33 mouse cellular contexts compared by ENCODE assay signal in genomic region chr11:53657381-53657780, GRCm38 (mm10). TPM values are rescaled to one million over a fixed set of nuclear protein-coding genes. Genes with fewer than 3 reads are reported as not detected.
DNase-seq lines count a peak whose midpoint lies in the region; ATAC-seq and TF ChIP-seq lines count a peak whose summit lies in the region.
"Had no signal": no experiment of that assay in that cellular context is flagged by ENCODE, and none has a peak within 500 bp of the region (broad histone marks: within the 10 kb centered on the region; RNA-seq: fewer than 3 reads in every experiment).

No protein-coding gene starts in this region.

- H3K4me1 ChIP-seq in heart, embryonic 10.5 days: peaks cover 29% of the 10 kb centered on the region
- H3K4me1 ChIP-seq in bone marrow, adult 2 months (ENCODE audit: control insufficient read depth, insufficient read depth, low read length): peaks cover 2% of the 10 kb centered on the region; the same call in 1 of the 2 replicates
- H3K4me1 ChIP-seq in liver, embryonic 12.5 days: peaks cover 47% of the 10 kb centered on the region
- H3K4me1 ChIP-seq in liver, postnatal 0 days (ENCODE audit: insufficient read depth): 0 out of 2 replicates have a peak, but pooled peaks cover 3% of the 10 kb centered on the region
- H3K4me1 ChIP-seq: embryonic facial prominence, embryonic 12.5 days; forebrain, embryonic 12.5 days; intestine, embryonic 15.5 days; limb, embryonic 10.5 days; limb, embryonic 15.5 days; lung, embryonic 15.5 days; midbrain, embryonic 12.5 days had no signal

- TF ChIP-seq CTCF in bone marrow, adult 2 months (IDR thresholded peaks at IDR 0.05; ENCODE audit: control insufficient read depth, insufficient read depth, low read length): no peak
- TF ChIP-seq CTCF in liver, postnatal 0 days (IDR thresholded peaks at IDR 0.05; ENCODE audit: low read depth): no peak

- no peaks in the 10 kb centered on the region for H3K9me3 ChIP-seq in heart, embryonic 10.5 days
- H3K9me3 ChIP-seq in liver, embryonic 12.5 days (replicated peaks): no peaks in the 10 kb centered on the region
- no peaks in the 10 kb centered on the region for H3K9me3 ChIP-seq in liver, postnatal 0 days (ENCODE audit: low read length)
- H3K9me3 ChIP-seq: embryonic facial prominence, embryonic 12.5 days; forebrain, embryonic 12.5 days; heart, embryonic 15.5 days; intestine, embryonic 15.5 days; limb, embryonic 10.5 days; limb, embryonic 15.5 days; lung, embryonic 15.5 days; midbrain, embryonic 12.5 days had no signal

- peak overlapping the region; percentile 58 for H3K4me2 ChIP-seq in liver, embryonic 12.5 days
- 0 out of 2 replicates have a peak overlapping the region, but pooled peaks have one; percentile 47 for H3K4me2 ChIP-seq in liver, postnatal 0 days (ENCODE audit: low read depth, low read length)
- H3K4me2 ChIP-seq: embryonic facial prominence, embryonic 12.5 days; forebrain, embryonic 12.5 days; heart, embryonic 15.5 days; intestine, embryonic 15.5 days; limb, embryonic 15.5 days; lung, embryonic 15.5 days; midbrain, embryonic 12.5 days had no signal

- WGBS in heart, embryonic 10.5 days: 68% methylated on average over 8 of the region's 8 CpGs
- WGBS in bone marrow, adult 2 months: 83% methylated on average over 8 of the region's 8 CpGs
- 62% methylated on average over 8 of the region's 8 CpGs for WGBS in liver, embryonic 12.5 days (ENCODE audit: insufficient replicate concordance)
- WGBS in liver, postnatal 0 days (ENCODE audit: insufficient replicate concordance): 78% methylated on average over 8 of the region's 8 CpGs

- H3K36me3 ChIP-seq in heart, embryonic 10.5 days: peaks cover 18% of the 10 kb centered on the region
- peaks cover 46% of the 10 kb centered on the region for H3K36me3 ChIP-seq in liver, embryonic 12.5 days
- H3K36me3 ChIP-seq in liver, postnatal 0 days (replicated peaks; ENCODE audit: insufficient read depth, low read length): peaks cover 22% of the 10 kb centered on the region
- H3K36me3 ChIP-seq: heart, embryonic 15.5 days had no signal

- no peaks in the 10 kb centered on the region for H3K27me3 ChIP-seq in heart, embryonic 10.5 days (ENCODE audit: insufficient read depth, poor library complexity, severe bottlenecking)
- H3K27me3 ChIP-seq in liver, embryonic 12.5 days (replicated peaks): no peaks in the 10 kb centered on the region
- no peaks in the 10 kb centered on the region for H3K27me3 ChIP-seq in liver, postnatal 0 days (ENCODE audit: insufficient read depth, low read length)
- H3K27me3 ChIP-seq: embryonic facial prominence, embryonic 12.5 days; forebrain, embryonic 12.5 days; heart, embryonic 15.5 days; intestine, embryonic 15.5 days; limb, embryonic 15.5 days; lung, embryonic 15.5 days; midbrain, embryonic 12.5 days had no signal

- DNase-seq in heart, embryonic 10.5 days (ENCODE audit: low spot score): no peak
- no peak for DNase-seq in heart, adult 9 months (ENCODE audit: low spot score in 2 of 2)
- no peak for DNase-seq in liver, postnatal 0 days
- DNase-seq in kidney, postnatal 14 days: no peak
- no peak for DNase-seq in ovary, postnatal 14 days (ENCODE audit: low spot score)
- no peak for DNase-seq in spleen, postnatal 10 days (ENCODE audit: low spot score in 2 of 2)
- DNase-seq: adrenal gland, postnatal 25 days; cerebellum, adult 8-10 months; cerebellum, postnatal 25 days; forebrain, postnatal 0 days; gastrocnemius, postnatal 10 days; kidney, adult 2 months; retina, postnatal 1 day; right cerebral cortex, postnatal 14 days; thymus, postnatal 36 days had no signal

- H3K4me3 ChIP-seq in heart, embryonic 10.5 days: no peak overlapping the region
- H3K4me3 ChIP-seq in bone marrow, adult 2 months (replicated peaks; ENCODE audit: control insufficient read depth, low read depth, low read length): no peak overlapping the region
- no peak overlapping the region; the same call in 1 of the 2 replicates for H3K4me3 ChIP-seq in liver, embryonic 12.5 days
- H3K4me3 ChIP-seq in liver, postnatal 0 days (ENCODE audit: low read depth, low read length): no peak overlapping the region
- H3K4me3 ChIP-seq: embryonic facial prominence, embryonic 12.5 days; forebrain, embryonic 12.5 days; heart, embryonic 15.5 days; intestine, embryonic 15.5 days; limb, embryonic 10.5 days; limb, embryonic 15.5 days; lung, embryonic 15.5 days; midbrain, embryonic 12.5 days had no signal

- TF ChIP-seq EP300 in liver, postnatal 0 days (IDR thresholded peaks at IDR 0.05; ENCODE audit: low read depth): no peak

- H3K27ac ChIP-seq in heart, embryonic 10.5 days: 0 out of 2 replicates have a peak overlapping the region, but pooled peaks have one; percentile 9
- H3K27ac ChIP-seq in bone marrow, adult 2 months (ENCODE audit: control insufficient read depth, insufficient read depth, low read depth, low read length, poor library complexity): peak overlapping the region; percentile 48; the same call in 1 of the 2 replicates
- peak overlapping the region; percentile 82 for H3K27ac ChIP-seq in liver, embryonic 12.5 days
- 0 out of 2 replicates have a peak overlapping the region, but pooled peaks have one; percentile 41 for H3K27ac ChIP-seq in liver, postnatal 0 days (ENCODE audit: low read depth)
- H3K27ac ChIP-seq: embryonic facial prominence, embryonic 12.5 days; forebrain, embryonic 12.5 days; heart, embryonic 15.5 days; intestine, embryonic 15.5 days; kidney, postnatal 0 days; limb, embryonic 10.5 days; limb, embryonic 15.5 days; lung, embryonic 15.5 days; midbrain, embryonic 12.5 days had no signal

- TF ChIP-seq POLR2A in bone marrow, adult 2 months (IDR thresholded peaks at IDR 0.05; ENCODE audit: borderline replicate concordance, control insufficient read depth, low read depth, low read length): no peak

- ATAC-seq in liver, embryonic 12.5 days: no peak
- ATAC-seq in liver, postnatal 0 days: no peak
- ATAC-seq: forebrain, postnatal 0 days; hindbrain, embryonic 16.5 days; intestine, embryonic 15.5 days had no signal

- peak overlapping the region; percentile 51; the same call in 1 of the 2 replicates for H3K9ac ChIP-seq in liver, embryonic 12.5 days
- no peak overlapping the region for H3K9ac ChIP-seq in liver, postnatal 0 days (replicated peaks)
- H3K9ac ChIP-seq: embryonic facial prominence, embryonic 12.5 days; forebrain, embryonic 12.5 days; forebrain, postnatal 0 days; heart, embryonic 15.5 days; intestine, embryonic 15.5 days; limb, embryonic 15.5 days; lung, embryonic 15.5 days; midbrain, embryonic 12.5 days had no signal

RNA-seq across cellular contexts. Expression of gene Il13, which starts 22.9 kb away (rescaled TPM):
- polyA plus RNA-seq in heart, embryonic 10.5 days (2016; fragmentation: Nextera tagmentation; extraction: Ambion mirVana): not detected in 2 replicates
- polyA plus RNA-seq in bone marrow, adult 2 months (2011; ENCODE audit: insufficient read depth, insufficient read length, low replicate concordance, missing spikeins): not detected in 2 replicates
- not detected in 2 replicates for polyA plus RNA-seq in liver, embryonic 12.5 days (2016; fragmentation: Nextera tagmentation; extraction: Ambion mirVana)
- polyA plus RNA-seq in liver, postnatal 0 days (2015; fragmentation: Nextera tagmentation; extraction: Ambion mirVana): not detected in 2 replicates
- polyA plus RNA-seq: C2C12; embryonic facial prominence, embryonic 12.5 days; forebrain, embryonic 12.5 days; forebrain, postnatal 0 days; heart, embryonic 15.5 days; hindbrain, embryonic 11.5 days; hindbrain, embryonic 16.5 days; intestine, embryonic 15.5 days; kidney, adult 2 months; kidney, postnatal 0 days; limb, embryonic 10.5 days; limb, embryonic 15.5 days; midbrain, embryonic 12.5 days; neural tube, embryonic 14.5 days; stomach, embryonic 16.5 days had no signal

RNA-seq across cellular contexts. Expression of gene Il4, which starts 38.9 kb away (rescaled TPM):
- 0.39 and 0.72 TPM in 2 replicates for polyA plus RNA-seq in heart, embryonic 10.5 days (2016; fragmentation: Nextera tagmentation; extraction: Ambion mirVana)
- polyA plus RNA-seq in bone marrow, adult 2 months (2011; ENCODE audit: insufficient read depth, insufficient read length, low replicate concordance, missing spikeins): not detected in 2 replicates
- 0.81 TPM in 2 replicates for polyA plus RNA-seq in liver, embryonic 12.5 days (2016; fragmentation: Nextera tagmentation; extraction: Ambion mirVana)
- 0.28 TPM in 1 of 2 replicates, not detected in the other for polyA plus RNA-seq in liver, postnatal 0 days (2015; fragmentation: Nextera tagmentation; extraction: Ambion mirVana)
- polyA plus RNA-seq: C2C12; gonadal fat pad, adult 2 months; kidney, adult 2 months; large intestine, adult 2 months had no signal

RNA-seq across cellular contexts. Expression of gene Rad50, which starts 49.7 kb away (rescaled TPM):
- polyA plus RNA-seq in heart, embryonic 10.5 days (2016; fragmentation: Nextera tagmentation; extraction: Ambion mirVana): 22.0 and 26.5 TPM in 2 replicates
- polyA plus RNA-seq in bone marrow, adult 2 months (2011; ENCODE audit: insufficient read depth, insufficient read length, low replicate concordance, missing spikeins): 8.9 and 15.2 TPM in 2 replicates
- 25.6 TPM in 2 replicates for polyA plus RNA-seq in liver, embryonic 12.5 days (2016; fragmentation: Nextera tagmentation; extraction: Ambion mirVana)
- polyA plus RNA-seq in liver, postnatal 0 days (2015; fragmentation: Nextera tagmentation; extraction: Ambion mirVana): 9.7 and 11.1 TPM in 2 replicates

Comparison
In these comparisons a context has a peak if more than half of its experiments do, and no peak if none do; other contexts are left out.
1. H3K27ac ChIP-seq: peak in every context shown above with its lines; median percentile 82 in liver, embryonic 12.5 days; 48 in bone marrow, adult 2 months; 41 in liver, postnatal 0 days; 9 in heart, embryonic 10.5 days.